In genomic region chr11:102226067-102226978, GRCm38 (mm10) we compare ENCODE assay signal across 10 mouse cellular contexts. TPM values are rescaled to one million over a fixed set of nuclear protein-coding genes. Genes with fewer than 3 reads are reported as not detected.
A peak's percentile ranks its signal among the peaks of the same experiment; 100 is the strongest.
DNase-seq lines count a peak whose midpoint lies in the region; ATAC-seq and TF ChIP-seq lines count a peak whose summit lies in the region.
"Had no signal": no experiment of that assay in that cellular context is flagged by ENCODE, and none has a peak within 500 bp of the region (broad histone marks: within the 10 kb centered on the region; RNA-seq: fewer than 3 reads in every experiment).

No protein-coding gene starts in this region.

- DNase-seq in cerebellum, adult 2 months: peak; percentile 46 to 68
- DNase-seq in cerebellum, postnatal 10 days: no peak
- DNase-seq in lung, postnatal 36 days: peak; percentile 44
- no peak for DNase-seq in lung, postnatal 10 days
- DNase-seq in left cerebral cortex, postnatal 14 days (ENCODE audit: low spot score in 2 of 2): no peak

- WGBS in cerebellum, adult 2 months: 45% methylated on average over 12 of the region's 12 CpGs
- 59% methylated on average over 12 of the region's 12 CpGs for WGBS in hindbrain, embryonic 12.5 days
- 59% methylated on average over 12 of the region's 12 CpGs for WGBS in olfactory bulb, adult 2 months

- peaks cover 57% of the 10 kb centered on the region for H3K4me1 ChIP-seq in cerebellum, adult 2 months (ENCODE audit: control insufficient read depth, insufficient read depth, low read length)
- peaks cover 65% of the 10 kb centered on the region for H3K4me1 ChIP-seq in hindbrain, embryonic 12.5 days
- peaks cover 61% of the 10 kb centered on the region for H3K4me1 ChIP-seq in olfactory bulb, adult 2 months (ENCODE audit: control insufficient read depth, insufficient read depth, low read length)

- TF ChIP-seq POLR2A in cerebellum, adult 2 months (IDR thresholded peaks at IDR 0.05; ENCODE audit: borderline replicate concordance, insufficient read depth, low read length): no peak
- no peak for TF ChIP-seq POLR2A in olfactory bulb, adult 2 months (IDR thresholded peaks at IDR 0.05; ENCODE audit: insufficient read depth, low read depth, low read length)

- peaks cover 9% of the 10 kb centered on the region; the same call in 1 of the 2 replicates for H3K36me3 ChIP-seq in hindbrain, embryonic 12.5 days

- no peak for ATAC-seq in hindbrain, embryonic 12.5 days (ENCODE audit: low FRiP score)
- ATAC-seq in inflammation-experienced regulatory T-cells, adult 6 months: no peak
- ATAC-seq: Patski had no signal

- no peak overlapping the region for H3K4me3 ChIP-seq in cerebellum, adult 2 months (replicated peaks; ENCODE audit: insufficient read depth, low read depth, low read length)
- peak overlapping the region; percentile 94 for H3K4me3 ChIP-seq in hindbrain, embryonic 12.5 days
- peak overlapping the region; percentile 86 for H3K4me3 ChIP-seq in olfactory bulb, adult 2 months (ENCODE audit: insufficient read depth, low read depth, low read length)

- H3K9ac ChIP-seq in hindbrain, embryonic 12.5 days: peak overlapping the region; percentile 94; the same call in 1 of the 2 replicates

- peak overlapping the region; percentile 88 for H3K4me2 ChIP-seq in hindbrain, embryonic 12.5 days (replicated peaks)

- intact Hi-C loops in left cerebral cortex, postnatal 14 days (cut with DNase I): loop anchor here (5.0 kb wide), 1 partner anchor 39 kb away; the partner anchor contains the start of genes G6pc3 and Lsm12

- H3K9me3 ChIP-seq in hindbrain, embryonic 12.5 days (replicated peaks): no peaks in the 10 kb centered on the region

- no peaks in the 10 kb centered on the region for H3K27me3 ChIP-seq in cerebellum, adult 2 months (ENCODE audit: control insufficient read depth, insufficient read depth, low read length)
- no peaks in the 10 kb centered on the region for H3K27me3 ChIP-seq in hindbrain, embryonic 12.5 days
- H3K27me3 ChIP-seq: Patski had no signal

- H3K27ac ChIP-seq in cerebellum, adult 2 months (ENCODE audit: insufficient read depth, low read length): no peak overlapping the region
- peak overlapping the region; percentile 96 for H3K27ac ChIP-seq in hindbrain, embryonic 12.5 days
- no peak overlapping the region for H3K27ac ChIP-seq in olfactory bulb, adult 2 months (ENCODE audit: insufficient read depth, low read depth, low read length)
- H3K27ac ChIP-seq: macrophage had no signal

- TF ChIP-seq CTCF in cerebellum, adult 2 months (IDR thresholded peaks at IDR 0.05; ENCODE audit: borderline replicate concordance, insufficient read depth, low read depth, low read length): no peak
- no peak for TF ChIP-seq CTCF in olfactory bulb, adult 2 months (IDR thresholded peaks at IDR 0.05; ENCODE audit: insufficient read depth, low read depth, low read length)

RNA-seq across cellular contexts. Expression of gene Hdac5, which starts 3.6 kb away (rescaled TPM):
- polyA plus RNA-seq in cerebellum, adult 2 months (2012; rRNA removed): 188 and 194 TPM in 2 replicates
- polyA plus RNA-seq in hindbrain, embryonic 12.5 days (2016; fragmentation: Nextera tagmentation; extraction: Ambion mirVana): 97.2 and 103 TPM in 2 replicates
- polyA plus RNA-seq in olfactory bulb, adult 2 months (2012; ENCODE audit: insufficient read depth, insufficient read length, low replicate concordance, missing spikeins): 223 TPM in 1 of 2 replicates, not detected in the other
- 100 to 1,000 TPM; 194 to 197 TPM for total RNA-seq in left cerebral cortex, postnatal 14 days (2021)
- polyA plus RNA-seq in inflammation-experienced regulatory T-cells, adult 6 months (2017; shearing (Covaris generic)): 1 to 10 TPM; 6.8 to 8.2 (median 7.7) TPM

RNA-seq across cellular contexts. Expression of gene BC030867, which starts 22.4 kb away (rescaled TPM):
- polyA plus RNA-seq in cerebellum, adult 2 months (2012; rRNA removed): 1.3 and 2.2 TPM in 2 replicates
- polyA plus RNA-seq in hindbrain, embryonic 12.5 days (2016; fragmentation: Nextera tagmentation; extraction: Ambion mirVana): 9.4 and 12.5 TPM in 2 replicates
- polyA plus RNA-seq in olfactory bulb, adult 2 months (2012; ENCODE audit: insufficient read depth, insufficient read length, low replicate concordance, missing spikeins): not detected in 2 replicates
- total RNA-seq in left cerebral cortex, postnatal 14 days (2021): under 1 TPM; 0.46 to 0.63 TPM
- 1 to 10 TPM in 2 of 3 experiments, under 1 TPM in 1; 0.95 to 7.0 (median 1.5) TPM for polyA plus RNA-seq in inflammation-experienced regulatory T-cells, adult 6 months (2017; shearing (Covaris generic))

RNA-seq across cellular contexts. Expression of gene G6pc3, which starts 36.9 kb away (rescaled TPM):
- polyA plus RNA-seq in cerebellum, adult 2 months (2012; rRNA removed): 115 and 120 TPM in 2 replicates
- polyA plus RNA-seq in hindbrain, embryonic 12.5 days (2016; fragmentation: Nextera tagmentation; extraction: Ambion mirVana): 26.8 and 27.0 TPM in 2 replicates
- polyA plus RNA-seq in olfactory bulb, adult 2 months (2012; ENCODE audit: insufficient read depth, insufficient read length, low replicate concordance, missing spikeins): not detected in 2 replicates
- total RNA-seq in left cerebral cortex, postnatal 14 days (2021): 10 to 100 TPM; 45.5 to 49.1 TPM
- polyA plus RNA-seq in inflammation-experienced regulatory T-cells, adult 6 months (2017; shearing (Covaris generic)): 10 to 100 TPM; 18.7 to 39.7 (median 37.9) TPM

RNA-seq across cellular contexts. Expression of gene Lsm12, which starts 41.2 kb away (rescaled TPM):
- polyA plus RNA-seq in cerebellum, adult 2 months (2012; rRNA removed): 35.2 and 40.2 TPM in 2 replicates
- 114 TPM in 2 replicates for polyA plus RNA-seq in hindbrain, embryonic 12.5 days (2016; fragmentation: Nextera tagmentation; extraction: Ambion mirVana)
- polyA plus RNA-seq in olfactory bulb, adult 2 months (2012; ENCODE audit: insufficient read depth, insufficient read length, low replicate concordance, missing spikeins): not detected in 2 replicates
- 10 to 100 TPM; 60.5 to 65.2 TPM for total RNA-seq in left cerebral cortex, postnatal 14 days (2021)
- polyA plus RNA-seq in inflammation-experienced regulatory T-cells, adult 6 months (2017; shearing (Covaris generic)): 10 to 100 TPM; 58.3 to 99.6 (median 68.0) TPM

RNA-seq across cellular contexts. Expression of gene Asb16, which starts 42.2 kb away (rescaled TPM):
- polyA plus RNA-seq in cerebellum, adult 2 months (2012; rRNA removed): 3.1 and 4.0 TPM in 2 replicates
- polyA plus RNA-seq in hindbrain, embryonic 12.5 days (2016; fragmentation: Nextera tagmentation; extraction: Ambion mirVana): not detected in 2 replicates
- not detected in 2 replicates for polyA plus RNA-seq in olfactory bulb, adult 2 months (2012; ENCODE audit: insufficient read depth, insufficient read length, low replicate concordance, missing spikeins)
- total RNA-seq in left cerebral cortex, postnatal 14 days (2021): under 1 TPM; 0.59 to 0.72 TPM
- polyA plus RNA-seq in inflammation-experienced regulatory T-cells, adult 6 months (2017; shearing (Covaris generic)): not detected
- polyA plus RNA-seq: macrophage had no signal

Comparison
In these comparisons a context has a peak if more than half of its experiments do, and no peak if none do; other contexts are left out.
1. DNase-seq: peak in cerebellum, adult 2 months (2 of 2) and lung, postnatal 36 days (single experiment); none in cerebellum, postnatal 10 days (0 of 2), lung, postnatal 10 days (single experiment) and left cerebral cortex, postnatal 14 days (0 of 2).
2. RNA of gene G6pc3, which starts 36.9 kb away (polyA plus RNA-seq): 115 to 120 TPM in cerebellum, adult 2 months, 18.7 to 39.7 TPM in inflammation-experienced regulatory T-cells, adult 6 months and 26.8 to 27.0 TPM in hindbrain, embryonic 12.5 days; not detected in olfactory bulb, adult 2 months; every median in the first group is over 10 times any median in the second.